Mouse (Mus musculus): ENCODE results near the gene Gprc5b.

GRCm38 (mm10) chr7:118925547-118925946, 69.5 kb downstream of the Gprc5b start:
- TF ChIP-seq POLR2A (IDR thresholded peaks at IDR 0.05; ENCODE audit: borderline replicate concordance, extremely low read depth, insufficient read depth, insufficient read length, poor library complexity, severe bottlenecking) (no peak), CTCF (IDR thresholded peaks at IDR 0.05; ENCODE audit: borderline replicate concordance, extremely low read depth, insufficient read depth, insufficient read length) (no peak)
